Mouse (Mus musculus): Measurements from ENCODE around the gene Card19.

- TF ChIP-seq CTCF (IDR thresholded peaks at IDR 0.05; ENCODE audit: low read depth), result no peak
- no peak for TF ChIP-seq EP300 (IDR thresholded peaks at IDR 0.05; ENCODE audit: low read depth)
These were observed 42.0 kb upstream of the Card19 start for GRCm38 (mm10) chr13:49257819-49258313.
